Mouse (Mus musculus): ENCODE results near the gene Stard10.

Stard10 gene

GRCm38 (mm10) chr7:101373082-101373481 is 56.2 kb downstream of the Stard10 start:
- no peak for DNase-seq (ENCODE audit: low spot score)

- peak; percentile 79 for DNase-seq (ENCODE audit: low spot score)
Measured at GRCm38 (mm10) chr7:101374155-101374554, 57.3 kb downstream of the Stard10 start.

- DNase-seq (ENCODE audit: low spot score), result no peak
Measured at GRCm38 (mm10) chr7:101376701-101377340, 59.9 kb downstream of the Stard10 start.

- peak; percentile 62 for DNase-seq (ENCODE audit: low spot score)
Measured at GRCm38 (mm10) chr7:101377741-101378262, 60.9 kb downstream of the Stard10 start.

- DNase-seq (ENCODE audit: low spot score), result no peak
Measured at GRCm38 (mm10) chr7:101378285-101378684, 61.4 kb downstream of the Stard10 start.

- DNase-seq (ENCODE audit: low spot score), result no peak
Measured at GRCm38 (mm10) chr7:101378796-101379465, 62.0 kb downstream of the Stard10 start.

- no peak for DNase-seq (ENCODE audit: low spot score)
Measured at GRCm38 (mm10) chr7:101379732-101380131, 62.8 kb downstream of the Stard10 start.

- no peak for DNase-seq (ENCODE audit: low spot score)
Measured at GRCm38 (mm10) chr7:101381512-101381911, 64.6 kb downstream of the Stard10 start.

GRCm38 (mm10) chr7:101382378-101382777 is 65.5 kb downstream of the Stard10 start:
- no peak for DNase-seq (ENCODE audit: low spot score)

GRCm38 (mm10) chr7:101383756-101384155 is 66.9 kb downstream of the Stard10 start:
- no peak for DNase-seq (ENCODE audit: low spot score)

GRCm38 (mm10) chr7:101384931-101385330 is 68.0 kb downstream of the Stard10 start:
- no peak for DNase-seq (ENCODE audit: low spot score)

GRCm38 (mm10) chr7:101385331-101385733 is 68.4 kb downstream of the Stard10 start:
- DNase-seq (ENCODE audit: low spot score), result peak; percentile 50

GRCm38 (mm10) chr7:101385866-101386452 is 69.1 kb downstream of the Stard10 start:
- no peak for DNase-seq (ENCODE audit: low spot score)

- DNase-seq (ENCODE audit: low spot score), result no peak
Measured at GRCm38 (mm10) chr7:101389256-101389655, 72.4 kb downstream of the Stard10 start.

- DNase-seq (ENCODE audit: low spot score), result no peak
Measured at GRCm38 (mm10) chr7:101391909-101392479, 75.1 kb downstream of the Stard10 start.

- DNase-seq (ENCODE audit: low spot score), result no peak
Measured at GRCm38 (mm10) chr7:101393015-101393414, 76.1 kb downstream of the Stard10 start.

- DNase-seq (ENCODE audit: low spot score), result peak; percentile 65
Measured at GRCm38 (mm10) chr7:101393694-101394504, 77.0 kb downstream of the Stard10 start.

GRCm38 (mm10) chr7:101394569-101394968 is 77.7 kb downstream of the Stard10 start:
- DNase-seq (ENCODE audit: low spot score), result no peak

- DNase-seq (ENCODE audit: low spot score), result no peak
Measured at GRCm38 (mm10) chr7:101395471-101395870, 78.6 kb downstream of the Stard10 start.

Data from embryo, embryonic 10.5 days (tissue).